Mouse (Mus musculus): ENCODE results near the gene Fgfr2. TPM values are rescaled to one million over a fixed set of nuclear protein-coding genes. Genes with fewer than 3 reads are reported as not detected.

Fgfr2 gene
- polyA plus RNA-seq, 1 experiment, result 1.7 TPM

DNA sequence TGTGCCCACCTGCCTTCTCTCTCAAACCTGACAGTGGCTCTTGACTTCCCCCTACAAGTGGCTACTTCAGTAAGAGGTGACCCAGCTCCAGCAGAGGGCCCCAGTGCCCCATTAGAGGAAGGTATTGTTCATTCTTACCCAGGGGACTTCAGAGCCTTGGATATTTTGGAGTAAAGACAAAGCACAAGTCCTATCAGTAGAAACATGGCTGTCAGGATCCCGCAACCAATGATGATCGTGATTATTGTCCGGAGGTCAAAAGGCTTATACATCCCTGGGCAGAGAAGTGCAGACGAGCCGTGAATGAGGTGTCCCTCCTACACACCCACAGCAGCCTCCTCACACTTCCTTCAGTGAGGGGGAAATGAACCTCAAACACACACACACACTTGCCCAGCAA is 1796.1 kb downstream of the Fgfr2 start:
- Histone ChIP-seq H3K79me3 (ENCODE audit: low read depth) (no peaks in the 10 kb centered on the region), H3ac (ENCODE audit: control insufficient read depth, insufficient read length, low read depth) (no peak overlapping the region), H3K27me3 (ENCODE audit: control insufficient read depth, insufficient read depth, insufficient read length) (no peaks in the 10 kb centered on the region), H3K79me2 (ENCODE audit: control insufficient read depth, insufficient read depth) (no peaks in the 10 kb centered on the region), H3K4me3 (ENCODE audit: insufficient read depth, poor library complexity, severe bottlenecking) (no peak overlapping the region), H3K36me3 (ENCODE audit: control insufficient read depth, insufficient read depth) (no peaks in the 10 kb centered on the region)
- TF ChIP-seq MYOG (IDR thresholded peaks at IDR 0.05; ENCODE audit: control insufficient read depth, extremely low read depth, insufficient read length) (no peak), FOSL1 (IDR thresholded peaks at IDR 0.05; ENCODE audit: insufficient read depth, low read length, poor library complexity, severe bottlenecking) (no peak), MAX (IDR thresholded peaks at IDR 0.05) (no peak)

DNA sequence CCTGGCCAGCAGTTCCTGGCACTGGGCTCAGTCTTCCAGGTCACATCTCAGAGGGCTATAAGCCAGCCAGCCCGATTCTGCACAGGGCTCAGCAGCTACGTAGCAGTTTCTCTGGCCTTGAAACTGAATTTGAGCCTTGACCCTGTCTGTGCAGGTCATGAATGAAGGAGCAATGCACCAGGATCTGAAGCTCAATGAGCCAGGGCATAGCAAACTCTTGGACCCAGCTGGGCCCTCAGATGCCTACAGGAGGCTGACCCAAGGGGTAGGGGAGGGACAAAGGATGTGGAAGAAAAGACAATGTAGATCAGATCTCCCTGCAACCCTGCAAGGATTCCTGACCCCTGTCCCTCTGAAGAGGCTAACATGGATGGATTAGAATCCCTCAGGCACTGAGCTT is 1801.0 kb downstream of the Fgfr2 start, which contains the start of gene Cuzd1:
TSS of gene Cuzd1 (minus strand) at position 101 of the 400 bp plus-strand sequence.
- Histone ChIP-seq H3K36me3 (ENCODE audit: control insufficient read depth, insufficient read depth) (no peaks in the 10 kb centered on the region), H3K79me3 (ENCODE audit: low read depth) (no peaks in the 10 kb centered on the region), H3K79me2 (ENCODE audit: control insufficient read depth, insufficient read depth) (no peaks in the 10 kb centered on the region), H3ac (ENCODE audit: control insufficient read depth, insufficient read length, low read depth) (no peak within 1 kb of the TSS), H3K27me3 (ENCODE audit: control insufficient read depth, insufficient read depth, insufficient read length) (no peaks in the 10 kb centered on the region), H3K4me3 (ENCODE audit: insufficient read depth, poor library complexity, severe bottlenecking) (no peak within 1 kb of the TSS)
- no peak for TF ChIP-seq FOSL1 (IDR thresholded peaks at IDR 0.05; ENCODE audit: insufficient read depth, low read length, poor library complexity, severe bottlenecking)
- TF ChIP-seq CTCF (IDR thresholded peaks at IDR 0.05; ENCODE audit: control insufficient read depth, insufficient read depth, insufficient read length), result no peak

DNA sequence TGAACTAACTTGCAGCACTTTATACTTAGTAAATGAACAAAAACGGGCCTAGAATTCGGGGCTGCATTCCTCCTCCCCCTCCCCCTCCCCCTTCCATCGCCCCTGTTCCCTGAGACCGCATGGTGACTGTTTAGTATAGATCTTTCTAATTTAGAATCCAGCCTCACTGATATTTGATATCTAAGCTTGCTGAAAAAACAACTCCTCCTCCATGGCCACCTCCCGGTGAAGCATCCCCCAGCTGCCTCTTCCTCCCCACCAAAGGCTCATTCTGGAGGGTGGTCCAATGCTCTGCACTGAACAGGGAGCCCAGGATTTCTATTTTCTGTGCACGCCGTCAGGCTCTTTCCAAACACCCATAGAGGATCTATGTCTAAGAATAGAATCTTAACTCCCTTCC is 1804.8 kb downstream of the Fgfr2 start:
- no peaks in the 10 kb centered on the region for H3K79me3 ChIP-seq (ENCODE audit: low read depth)
- no peaks in the 10 kb centered on the region for H3K36me3 ChIP-seq (ENCODE audit: control insufficient read depth, insufficient read depth)
- H3K27me3 ChIP-seq (ENCODE audit: control insufficient read depth, insufficient read depth, insufficient read length), result no peaks in the 10 kb centered on the region
- H3K4me3 ChIP-seq (ENCODE audit: insufficient read depth, poor library complexity, severe bottlenecking), result no peak overlapping the region
- no peak for TF ChIP-seq USF1 (IDR thresholded peaks at IDR 0.05; ENCODE audit: low read depth)
- TF ChIP-seq FOSL1 (IDR thresholded peaks at IDR 0.05; ENCODE audit: insufficient read depth, low read length, poor library complexity, severe bottlenecking), result no peak
- no peak for TF ChIP-seq CTCF (IDR thresholded peaks at IDR 0.05; ENCODE audit: control insufficient read depth, insufficient read depth, insufficient read length)
- TF ChIP-seq MAX (IDR thresholded peaks at IDR 0.05), result no peak
- TF ChIP-seq MYOG (IDR thresholded peaks at IDR 0.05; ENCODE audit: control insufficient read depth, extremely low read depth, insufficient read length), result no peak
- TF ChIP-seq CEBPB (IDR thresholded peaks at IDR 0.05; ENCODE audit: low read depth), result no peak
- no peak for TF ChIP-seq MYOD1 (IDR thresholded peaks at IDR 0.05; ENCODE audit: control insufficient read depth, insufficient read length, low read depth)
- no peak overlapping the region for H3ac ChIP-seq (ENCODE audit: control insufficient read depth, insufficient read length, low read depth)
- H3K79me2 ChIP-seq (ENCODE audit: control insufficient read depth, insufficient read depth), result no peaks in the 10 kb centered on the region

DNA sequence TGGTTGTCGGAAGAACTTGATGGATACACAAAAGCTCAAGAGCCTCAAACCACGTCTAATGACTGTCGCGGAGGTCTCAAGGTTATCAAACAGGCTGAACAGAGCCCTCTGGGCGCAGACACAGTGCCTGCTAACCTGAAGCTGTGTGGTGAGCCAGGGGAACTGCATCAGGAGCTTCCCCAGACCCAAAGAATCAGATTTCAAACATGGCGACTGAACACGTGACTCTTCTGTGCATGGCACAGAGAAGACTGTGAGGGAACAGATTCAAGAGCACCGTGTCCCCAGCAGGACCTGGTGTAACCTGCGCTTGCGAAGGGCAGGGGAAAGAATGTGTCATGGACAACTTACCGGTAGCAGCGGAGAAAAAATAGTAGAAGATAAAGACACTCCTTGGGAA is 1805.6 kb downstream of the Fgfr2 start:
- TF ChIP-seq USF1 (IDR thresholded peaks at IDR 0.05; ENCODE audit: low read depth), result peak; percentile 65
- no peak for TF ChIP-seq MYOG (IDR thresholded peaks at IDR 0.05; ENCODE audit: control insufficient read depth, extremely low read depth, insufficient read length)
- no peaks in the 10 kb centered on the region for H3K79me2 ChIP-seq (ENCODE audit: control insufficient read depth, insufficient read depth)
- no peak overlapping the region for H3K4me3 ChIP-seq (ENCODE audit: insufficient read depth, poor library complexity, severe bottlenecking)
- H3ac ChIP-seq (ENCODE audit: control insufficient read depth, insufficient read length, low read depth), result no peak overlapping the region
- no peaks in the 10 kb centered on the region for H3K27me3 ChIP-seq (ENCODE audit: control insufficient read depth, insufficient read depth, insufficient read length)
- H3K79me3 ChIP-seq (ENCODE audit: low read depth), result no peaks in the 10 kb centered on the region
- H3K36me3 ChIP-seq (ENCODE audit: control insufficient read depth, insufficient read depth), result no peaks in the 10 kb centered on the region

DNA sequence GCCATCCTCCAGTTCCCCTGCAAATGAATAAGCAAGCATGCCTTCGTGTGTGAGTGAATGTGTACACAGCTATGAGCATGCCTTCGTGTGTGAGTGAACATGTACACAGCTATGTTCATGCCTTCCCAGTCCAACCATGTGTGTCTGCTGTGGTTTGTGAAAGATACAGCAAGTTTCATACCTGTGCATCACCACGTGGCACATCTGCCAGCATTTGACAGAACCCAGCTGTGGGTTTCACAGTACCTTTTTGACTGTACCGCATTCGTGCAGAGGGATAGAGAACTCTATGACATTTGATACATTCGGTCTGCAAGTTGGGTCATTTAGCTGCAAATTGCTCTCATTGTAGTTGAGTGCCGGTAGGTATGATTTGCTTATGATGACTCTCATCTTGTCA is 1808.7 kb downstream of the Fgfr2 start:
- no peaks in the 10 kb centered on the region for H3K27me3 ChIP-seq (ENCODE audit: control insufficient read depth, insufficient read depth, insufficient read length)
- no peak for TF ChIP-seq MAX (IDR thresholded peaks at IDR 0.05)
- TF ChIP-seq MYOD1 (IDR thresholded peaks at IDR 0.05; ENCODE audit: control insufficient read depth, insufficient read length, low read depth), result no peak
- TF ChIP-seq CTCF (IDR thresholded peaks at IDR 0.05; ENCODE audit: control insufficient read depth, insufficient read depth, insufficient read length), result no peak
- no peak for TF ChIP-seq CEBPB (IDR thresholded peaks at IDR 0.05; ENCODE audit: low read depth)
- TF ChIP-seq FOSL1 (IDR thresholded peaks at IDR 0.05; ENCODE audit: insufficient read depth, low read length, poor library complexity, severe bottlenecking), result no peak
- TF ChIP-seq MYOG (IDR thresholded peaks at IDR 0.05; ENCODE audit: control insufficient read depth, extremely low read depth, insufficient read length), result no peak
- no peak for TF ChIP-seq USF1 (IDR thresholded peaks at IDR 0.05; ENCODE audit: low read depth)
- H3K79me3 ChIP-seq (ENCODE audit: low read depth), result no peaks in the 10 kb centered on the region
- no peaks in the 10 kb centered on the region for H3K36me3 ChIP-seq (ENCODE audit: control insufficient read depth, insufficient read depth)
- H3ac ChIP-seq (ENCODE audit: control insufficient read depth, insufficient read length, low read depth), result no peak overlapping the region
- no peak overlapping the region for H3K4me3 ChIP-seq (ENCODE audit: insufficient read depth, poor library complexity, severe bottlenecking)
- H3K79me2 ChIP-seq (ENCODE audit: control insufficient read depth, insufficient read depth), result no peaks in the 10 kb centered on the region

DNA sequence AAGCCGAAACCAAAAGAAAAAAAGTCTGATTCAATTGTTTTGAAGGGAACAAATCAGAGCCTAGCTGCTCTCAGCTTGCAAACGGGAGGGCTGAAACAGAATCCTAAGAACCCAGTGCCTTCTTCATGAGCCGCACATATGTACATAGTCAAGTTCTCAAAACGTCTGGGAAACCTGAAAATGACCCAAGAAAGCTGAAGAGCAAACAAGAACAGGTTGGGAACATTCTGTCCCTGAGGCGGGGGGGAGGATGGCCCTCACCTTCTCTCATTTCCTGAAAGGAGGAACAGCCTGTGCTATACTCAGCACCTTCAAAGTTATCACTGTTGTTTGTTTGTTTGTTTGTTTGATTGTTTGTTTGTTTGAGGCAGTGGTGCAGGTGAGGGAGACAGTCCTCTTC is 1816.4 kb downstream of the Fgfr2 start:
- no peak overlapping the region for H3ac ChIP-seq (ENCODE audit: control insufficient read depth, insufficient read length, low read depth)
- H3K4me3 ChIP-seq (ENCODE audit: insufficient read depth, poor library complexity, severe bottlenecking), result no peak overlapping the region
- no peaks in the 10 kb centered on the region for H3K79me2 ChIP-seq (ENCODE audit: control insufficient read depth, insufficient read depth)
- no peaks in the 10 kb centered on the region for H3K79me3 ChIP-seq (ENCODE audit: low read depth)
- TF ChIP-seq MYOG (IDR thresholded peaks at IDR 0.05; ENCODE audit: control insufficient read depth, extremely low read depth, insufficient read length) (no peak), USF1 (IDR thresholded peaks at IDR 0.05; ENCODE audit: low read depth) (no peak), MAX (IDR thresholded peaks at IDR 0.05) (no peak), CEBPB (IDR thresholded peaks at IDR 0.05; ENCODE audit: low read depth) (no peak), FOSL1 (IDR thresholded peaks at IDR 0.05; ENCODE audit: insufficient read depth, low read length, poor library complexity, severe bottlenecking) (no peak), MYOD1 (IDR thresholded peaks at IDR 0.05; ENCODE audit: control insufficient read depth, insufficient read length, low read depth) (no peak), CTCF (IDR thresholded peaks at IDR 0.05; ENCODE audit: control insufficient read depth, insufficient read depth, insufficient read length) (no peak)
- H3K36me3 ChIP-seq (ENCODE audit: control insufficient read depth, insufficient read depth), result no peaks in the 10 kb centered on the region
- H3K27me3 ChIP-seq (ENCODE audit: control insufficient read depth, insufficient read depth, insufficient read length), result peaks cover 10% of the 10 kb centered on the region
